Mouse (Mus musculus) MEL (cell line): Measurements from ENCODE around the gene Tmed9. TPM values are rescaled to one million over a fixed set of nuclear protein-coding genes. Genes with fewer than 3 reads are reported as not detected.

ENCODE experiments used
- DNase-seq: peaks from one replicate; pipeline ENCODE4 v3.0.0; 2011; ENCODE audit warnings: low read depth, low spot score
- H3K27ac ChIP-seq: 2 replicates; pipeline ENCODE4 v1.5.1; 2012; ENCODE audit warnings: low read depth, mild to moderate bottlenecking, control low read depth, low read length, moderate library complexity; ENCODE audit not compliant: control insufficient read depth
- H3K27me3 ChIP-seq, 2 experiments: fragments of 150-350 bp in 1 of 2; sonication (generic) in 1 of 2; 2 replicates each; pipeline ENCODE4 v1.6.1; 2012; ENCODE audit warnings: low read length in 2 of 2, mild to moderate bottlenecking in 2 of 2, improper control_type of control experiment in 1 of 2, moderate library complexity in 1 of 2; ENCODE audit not compliant: insufficient read depth in 2 of 2, control insufficient read depth in 1 of 2
- H3K36me3 ChIP-seq, 2 experiments: 2 replicates each; pipeline ENCODE4 v1.6.1; 2012 to 2014; ENCODE audit warnings: low read length in 2 of 2, improper control_type of control experiment in 1 of 2, inconsistent platforms in 1 of 2, mild to moderate bottlenecking in 1 of 2; ENCODE audit not compliant: insufficient read depth in 2 of 2, control insufficient read depth in 1 of 2
- H3K4me1 ChIP-seq, 2 experiments: fragments of 150-350 bp in 1 of 2; sonication (generic) in 1 of 2; 2 replicates each; pipeline ENCODE4 v1.6.1; 2012; ENCODE audit warnings: low read length in 2 of 2, improper control_type of control experiment in 1 of 2, mild to moderate bottlenecking in 1 of 2; ENCODE audit not compliant: insufficient read depth in 2 of 2, control insufficient read depth in 1 of 2
- H3K4me3 ChIP-seq, 2 experiments: fragments of 150-350 bp in 1 of 2; sonication (generic) in 1 of 2; 2 replicates each; pipeline ENCODE4 v1.5.1; 2012; ENCODE audit warnings: low read depth in 2 of 2, low read length in 2 of 2, mild to moderate bottlenecking in 2 of 2, moderate library complexity in 2 of 2, control low read depth in 1 of 2, improper control_type of control experiment in 1 of 2; ENCODE audit not compliant: control insufficient read depth in 1 of 2, insufficient read depth in 1 of 2
- H3K79me2 ChIP-seq: 2 replicates; pipeline ENCODE4 v1.6.1; 2012; ENCODE audit warnings: mild to moderate bottlenecking, low read length, moderate library complexity; ENCODE audit not compliant: control insufficient read depth, poor library complexity, insufficient read depth
- H3K9ac ChIP-seq: 2 replicates; pipeline ENCODE4 v1.6.1; 2012; ENCODE audit warnings: low read depth, mild to moderate bottlenecking, control low read depth, low read length, moderate library complexity; ENCODE audit not compliant: control insufficient read depth, poor library complexity, severe bottlenecking
- H3K9me3 ChIP-seq: fragments of 150-350 bp; sonication (generic); replicated peaks from 2 replicates; pipeline ENCODE4 v1.6.1; 2012; ENCODE audit warnings: mild to moderate bottlenecking, low read length, improper control_type of control experiment, moderate library complexity; ENCODE audit not compliant: insufficient read depth
- CHD2 ChIP-seq: IDR thresholded peaks from 2 replicates; pipeline ENCODE4 v1.6.1; 2011; ENCODE audit warnings: low read length, improper control_type of control experiment
- CTCF ChIP-seq, 3 experiments: IDR thresholded peaks in 2 of 3; conservative IDR thresholded peaks in 1 of 3; 2 replicates each; pipeline ENCODE4 v1.5.1; 2011 to 2012; ENCODE audit warnings: low read length in 3 of 3, low read depth in 2 of 3, mild to moderate bottlenecking in 2 of 3, improper control_type of control experiment in 1 of 3, inconsistent platforms in 1 of 3, mixed read lengths in 1 of 3, moderate library complexity in 1 of 3; ENCODE audit not compliant: control insufficient read depth in 1 of 3, insufficient read depth in 1 of 3, poor library complexity in 1 of 3, severe bottlenecking in 1 of 3
- ELF1 ChIP-seq: IDR thresholded peaks from 2 replicates; pipeline ENCODE4 v1.6.1; 2014; ENCODE audit warnings: low read depth, mild to moderate bottlenecking, inconsistent platforms, low read length, improper control_type of control experiment, moderate library complexity
- JUND ChIP-seq: IDR thresholded peaks from 2 replicates; pipeline ENCODE4 v1.6.1; 2011; ENCODE audit warnings: low read depth, mild to moderate bottlenecking, improper control_type of control experiment, low read length
- KAT2A ChIP-seq: conservative IDR thresholded peaks from 2 replicates; pipeline ENCODE4 v1.6.1; 2012; ENCODE audit warnings: low read depth, low read length, improper control_type of control experiment, inconsistent platforms
- MAFK ChIP-seq: IDR thresholded peaks from 2 replicates; pipeline ENCODE4 v1.6.1; 2011; ENCODE audit warnings: low read depth, mild to moderate bottlenecking, low read length, improper control_type of control experiment, borderline replicate concordance
- MEF2A ChIP-seq: IDR thresholded peaks from 2 replicates; pipeline ENCODE4 v1.6.1; 2014; ENCODE audit warnings: low read depth, mild to moderate bottlenecking, inconsistent platforms, low read length, improper control_type of control experiment; ENCODE audit not compliant: poor library complexity, insufficient replicate concordance, severe bottlenecking; ENCODE audit errors: extremely low read depth
- MYC ChIP-seq: IDR thresholded peaks from 2 replicates; pipeline ENCODE4 v1.6.1; 2011; ENCODE audit warnings: low read depth, mild to moderate bottlenecking, low read length, improper control_type of control experiment, moderate library complexity
- POLR2AphosphoS5 ChIP-seq: IDR thresholded peaks from 2 replicates; pipeline ENCODE4 v1.6.1; 2012; ENCODE audit warnings: low read depth, borderline replicate concordance, mild to moderate bottlenecking, inconsistent platforms, low read length, moderate library complexity, mixed read lengths
- RAD21 ChIP-seq: IDR thresholded peaks from 2 replicates; pipeline ENCODE4 v1.6.1; 2011; ENCODE audit warnings: mild to moderate bottlenecking, low read depth, low read length, improper control_type of control experiment
- SMC3 ChIP-seq: IDR thresholded peaks from 2 replicates; pipeline ENCODE4 v1.6.1; 2011; ENCODE audit warnings: low read depth, low read length, improper control_type of control experiment
- TCF12 ChIP-seq: IDR thresholded peaks from 2 replicates; pipeline ENCODE4 v1.6.1; 2014; ENCODE audit warnings: low read depth, mild to moderate bottlenecking, inconsistent platforms, low read length, improper control_type of control experiment, moderate library complexity
- UBTF ChIP-seq: IDR thresholded peaks from 2 replicates; pipeline ENCODE4 v1.6.1; 2012; ENCODE audit warnings: low read depth, mild to moderate bottlenecking, inconsistent platforms, low read length, improper control_type of control experiment, moderate library complexity, borderline replicate concordance; ENCODE audit not compliant: insufficient read depth
- USF1 ChIP-seq: IDR thresholded peaks from 2 replicates; pipeline ENCODE4 v1.6.1; 2014; ENCODE audit warnings: low read depth, mild to moderate bottlenecking, inconsistent platforms, low read length, improper control_type of control experiment, moderate library complexity
- ZC3H11A ChIP-seq: IDR thresholded peaks from 2 replicates; pipeline ENCODE4 v1.6.1; 2012; ENCODE audit warnings: low read depth, mild to moderate bottlenecking, inconsistent platforms, low read length, improper control_type of control experiment
- ZNF384 ChIP-seq: IDR thresholded peaks from 2 replicates; pipeline ENCODE4 v1.6.1; 2012; ENCODE audit warnings: low read depth, mild to moderate bottlenecking, inconsistent platforms, low read length, improper control_type of control experiment
- polyA plus RNA-seq, 2 experiments: library from polyadenylated mRNA; stranded (reverse) in 1 of 2; unstranded in 1 of 2; fragments of >175 nt in 1 of 2; fragments of >200 nt in 1 of 2; gene quantifications; 2 replicates each; pipeline versions ENCODE4 v1.2.1 to v1.2.4; 2012; ENCODE audit warnings: low replicate concordance in 2 of 2, low read depth in 1 of 2; ENCODE audit not compliant: insufficient read length in 2 of 2, insufficient read depth in 1 of 2, missing spikeins in 1 of 2
- total RNA-seq: library from RNA; depleted of rRNA; stranded (reverse); fragments of 300-350 nt; gene quantifications from 2 replicates; pipeline ENCODE4 v1.2.3, GENCODE M21; 2012

Gene Tmed9
- total and polyA plus RNA-seq, 3 experiments = 218 to 222 TPM; not detected in 1

GRCm38 (mm10) chr13:55563266-55563879 lies 10.2 kb upstream of the Tmed9 start:
- no peaks in the 10 kb centered on the region for H3K27me3 ChIP-seq
- H3K4me1 ChIP-seq = no peaks in the 10 kb centered on the region
- H3K36me3 ChIP-seq = 0 out of 4 replicates have a peak, but pooled peaks cover 0 to 5% of the 10 kb centered on the region in 2 experiments
- no peaks in the 10 kb centered on the region for H3K9me3 ChIP-seq
- no peak for DNase-seq
- H3K79me2 ChIP-seq = peaks cover 5% of the 10 kb centered on the region
- TF ChIP-seq CHD2 = no peak
- no peak for TF ChIP-seq SMC3
- no peak for TF ChIP-seq TCF12
- H3K27ac ChIP-seq = no peak overlapping the region
- no peak overlapping the region for H3K9ac ChIP-seq
- H3K4me3 ChIP-seq = no peak overlapping the region

DNA sequence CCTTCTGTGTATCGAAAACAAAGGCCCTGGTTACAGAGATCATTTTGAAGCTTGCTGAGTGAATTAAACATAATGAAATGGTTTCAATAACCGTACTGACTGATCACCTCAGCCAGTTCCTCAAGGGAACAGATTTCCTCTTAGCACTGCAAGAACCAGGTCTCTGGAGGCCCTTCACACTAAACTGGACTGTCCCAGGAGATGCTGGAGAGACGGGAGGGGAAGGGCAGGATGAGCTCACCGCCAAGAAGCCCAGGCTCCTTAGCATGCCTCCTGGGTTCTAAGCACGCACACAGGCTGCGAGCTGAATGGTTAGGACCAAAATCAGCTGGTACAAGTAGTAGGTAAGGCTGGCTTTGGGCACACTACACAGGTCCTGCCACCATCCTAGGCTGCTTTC lies 6.5 kb upstream of the Tmed9 start:
- Histone ChIP-seq H3K79me2 (peaks cover 20% of the 10 kb centered on the region), H3K9me3 (no peaks in the 10 kb centered on the region), H3K4me3 (no peak overlapping the region), H3K27me3 (no peaks in the 10 kb centered on the region), H3K27ac (no peak overlapping the region), H3K9ac (no peak overlapping the region)
- DNase-seq = no peak
- no peak for TF ChIP-seq CTCF (IDR thresholded peaks at IDR 0.05 in 2 of 3, conservative IDR thresholded peaks at IDR 0.05 in 1 of 3; ENCODE audit: control insufficient read depth in 1 of 3, insufficient read depth in 1 of 3, low read depth in 2 of 3, low read length in 3 of 3, poor library complexity in 1 of 3, severe bottlenecking in 1 of 3)
- TF ChIP-seq USF1 = no peak
- no peak for TF ChIP-seq JUND
- no peak for TF ChIP-seq ZC3H11A
- TF ChIP-seq RAD21 = no peak
- TF ChIP-seq MEF2A = no peak
- TF ChIP-seq KAT2A = no peak
- TF ChIP-seq ZNF384 = no peak
- TF ChIP-seq MYC = no peak
- no peak for TF ChIP-seq POLR2AphosphoS5
- TF ChIP-seq ELF1 = no peak
- TF ChIP-seq UBTF = no peak
- TF ChIP-seq MAFK = no peak
- no peak for TF ChIP-seq TCF12
- TF ChIP-seq, all 39 proteins: peak for 0
- H3K4me1 ChIP-seq = peaks cover 0 to 14% of the 10 kb centered on the region in 2 experiments; a peak in 3 of 4 replicates
- H3K36me3 ChIP-seq = peaks cover 5 to 13% of the 10 kb centered on the region in 2 experiments; a peak in 2 of 4 replicates
